Mouse (Mus musculus) adrenal gland, adult 2 months (tissue): ENCODE measurements around the gene Xxylt1. TPM values are rescaled to one million over a fixed set of nuclear protein-coding genes. Genes with fewer than 3 reads are reported as not detected.

ENCODE experiments used
- DNase-seq: peaks from one replicate; pipeline ENCODE4 v3.0.0; 2021
- polyA plus RNA-seq: library from polyadenylated mRNA; depleted of rRNA; stranded (reverse); fragments of >200 nt; gene quantifications from 2 replicates; pipeline ENCODE4 v1.2.3, GENCODE M21; 2012
- total RNA-seq, 2 experiments: library from RNA; stranded (reverse); gene quantifications; 2 replicates each; pipeline ENCODE4 v1.2.3; 2021

The Xxylt1 gene
- total and polyA plus RNA-seq, 3 experiments = 12.7 to 28.9 (median 14.1) TPM

DNA sequence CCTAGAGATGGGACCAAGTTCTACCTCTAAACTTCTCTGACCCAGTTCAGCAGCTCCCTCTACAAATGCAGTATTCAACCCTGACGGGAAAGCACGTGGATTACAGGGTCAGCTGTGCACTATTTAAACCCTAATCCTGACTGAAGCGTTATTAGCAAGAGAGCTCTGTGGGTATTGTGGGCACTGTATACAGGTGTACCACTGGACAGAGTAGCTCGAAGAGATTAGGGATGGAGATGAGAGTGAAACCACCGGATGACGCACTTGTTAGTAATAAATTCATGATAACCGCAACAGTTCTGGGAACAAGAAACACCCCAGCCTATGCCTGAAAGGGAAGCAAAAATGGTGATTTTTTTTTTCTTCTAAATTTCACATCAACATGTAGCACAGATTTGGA lies 57.0 kb downstream of the Xxylt1 start:
- no peak for DNase-seq

DNA sequence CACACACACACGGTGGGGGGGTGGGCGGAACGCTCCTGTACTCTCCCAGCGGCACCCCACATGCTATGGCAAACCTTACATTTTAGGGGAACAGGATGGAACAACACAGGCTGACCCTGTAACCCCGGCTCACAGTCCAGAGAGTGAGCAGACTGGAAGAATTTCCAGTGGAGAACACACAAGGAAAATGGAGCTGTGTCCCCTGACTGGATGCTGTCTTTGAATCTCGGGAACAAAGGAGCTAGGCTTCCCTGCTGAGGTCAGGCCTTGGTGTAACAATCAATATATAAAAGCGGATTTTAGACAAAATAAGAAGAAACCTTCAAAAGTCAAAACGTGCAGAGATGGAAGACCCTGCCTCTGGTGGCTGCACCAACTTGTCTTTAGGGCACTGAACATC lies 57.4 kb downstream of the Xxylt1 start:
- DNase-seq = no peak

DNA sequence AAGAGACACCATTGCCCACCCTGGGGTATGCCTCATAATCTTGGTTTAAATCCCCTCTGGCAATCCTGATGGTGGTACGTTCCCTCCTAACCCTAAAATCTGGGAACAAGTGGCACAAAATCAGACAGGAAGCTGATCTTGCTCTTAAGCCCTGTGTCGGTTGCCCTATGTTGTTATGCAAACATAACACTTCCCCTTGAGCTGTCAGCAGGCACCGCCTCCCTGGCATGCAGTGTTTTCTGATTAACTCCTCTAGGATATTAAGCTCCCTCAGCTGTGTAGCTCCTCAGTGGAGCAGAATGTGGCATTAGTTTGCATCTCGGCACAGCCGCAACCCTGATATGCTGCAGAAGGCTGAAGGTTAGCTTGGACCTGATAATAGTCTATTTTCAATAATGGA lies 58.9 kb downstream of the Xxylt1 start:
- DNase-seq = no peak

DNA sequence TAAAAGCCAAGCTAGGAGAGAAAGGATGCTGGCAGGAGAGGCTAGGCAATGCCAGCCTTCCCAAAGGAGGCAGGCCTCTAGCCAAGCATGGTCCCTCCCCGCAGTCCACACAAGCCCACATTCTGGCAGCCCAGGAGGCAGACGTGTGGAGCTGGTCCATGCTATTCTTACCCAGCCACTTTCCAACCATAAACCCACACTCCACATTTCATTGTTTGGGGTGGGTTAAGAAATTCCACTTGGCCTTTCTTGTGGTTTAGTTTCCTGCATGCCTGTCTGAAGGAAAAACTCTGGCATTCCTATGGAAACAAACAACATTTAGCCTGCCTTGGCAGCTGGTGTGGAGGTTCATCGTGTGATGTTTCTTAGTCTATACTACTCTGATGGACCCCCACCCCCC lies 61.7 kb downstream of the Xxylt1 start:
- no peak for DNase-seq

DNA sequence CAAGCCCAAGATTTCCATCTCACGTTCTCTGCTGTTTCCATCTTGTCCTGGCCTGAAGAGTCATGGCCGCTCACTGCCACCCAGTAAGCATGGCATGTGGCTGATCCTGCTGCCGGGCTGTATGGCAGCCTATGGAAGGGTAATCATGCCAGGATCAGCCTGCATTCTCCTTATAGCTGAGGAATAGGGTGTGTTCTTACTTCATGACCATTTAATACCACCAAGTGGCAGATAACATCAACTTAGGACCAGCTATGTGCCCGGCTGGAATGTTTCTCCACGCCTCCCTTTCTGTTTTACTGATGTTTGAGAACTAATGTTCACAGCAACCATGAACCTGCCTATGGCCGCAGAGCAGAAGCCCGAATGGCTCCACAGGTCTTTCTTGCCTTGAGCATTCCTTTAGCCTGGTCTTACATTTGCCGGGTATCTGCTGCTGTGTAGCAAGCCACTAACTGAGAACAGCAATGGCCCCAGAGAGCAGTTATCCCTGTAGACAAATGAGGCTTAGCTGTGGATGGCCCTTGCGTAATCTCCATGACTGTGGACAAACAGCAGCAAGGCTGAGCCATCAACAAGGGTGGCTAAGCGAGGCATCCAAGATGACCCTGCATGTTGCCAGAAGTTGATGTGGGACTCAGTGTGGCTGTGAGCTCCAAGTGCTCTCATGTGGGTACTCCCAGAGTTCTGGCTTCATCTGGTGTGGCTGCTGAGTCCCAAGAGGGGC lies 63.4 kb downstream of the Xxylt1 start:
- peak; percentile 52 for DNase-seq

DNA sequence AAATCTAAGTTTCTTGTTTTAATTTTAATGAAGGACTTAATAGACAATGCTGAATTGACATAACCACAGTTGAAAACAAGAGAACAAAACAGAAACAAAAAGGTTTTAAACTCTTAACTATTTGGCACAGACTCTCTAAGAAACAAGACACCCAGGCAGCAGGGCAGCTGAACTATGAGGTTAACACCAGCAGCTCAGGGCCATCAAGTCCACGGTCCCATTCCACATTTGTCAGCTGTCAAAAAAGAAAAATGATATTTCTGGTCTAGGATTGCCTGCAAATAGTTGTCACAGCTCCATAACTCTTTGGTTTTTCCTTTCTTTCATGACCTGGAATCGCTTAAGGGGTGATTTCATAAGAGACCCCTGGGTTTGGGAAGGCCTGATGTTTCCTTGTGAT lies 64.6 kb downstream of the Xxylt1 start:
- DNase-seq = no peak

DNA sequence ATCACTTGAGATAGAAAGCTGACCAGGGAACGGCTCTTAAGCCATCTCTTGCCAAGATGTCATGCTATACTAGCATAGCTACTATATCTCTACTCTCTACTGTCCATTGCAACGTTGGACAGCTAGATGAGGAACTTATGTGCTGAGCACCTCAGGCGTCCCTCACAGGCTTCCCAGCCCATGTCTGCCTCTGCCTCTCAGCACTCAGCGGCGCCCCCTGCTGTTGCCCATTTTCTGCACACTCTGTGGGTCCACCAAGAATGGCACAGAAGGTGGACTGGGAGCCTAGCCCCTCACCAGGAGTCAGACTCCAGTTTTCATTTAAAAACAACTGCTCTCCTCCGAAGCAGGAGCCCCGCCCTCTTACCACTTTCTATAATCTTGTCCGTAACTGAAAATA lies 65.1 kb downstream of the Xxylt1 start:
- no peak for DNase-seq

DNA sequence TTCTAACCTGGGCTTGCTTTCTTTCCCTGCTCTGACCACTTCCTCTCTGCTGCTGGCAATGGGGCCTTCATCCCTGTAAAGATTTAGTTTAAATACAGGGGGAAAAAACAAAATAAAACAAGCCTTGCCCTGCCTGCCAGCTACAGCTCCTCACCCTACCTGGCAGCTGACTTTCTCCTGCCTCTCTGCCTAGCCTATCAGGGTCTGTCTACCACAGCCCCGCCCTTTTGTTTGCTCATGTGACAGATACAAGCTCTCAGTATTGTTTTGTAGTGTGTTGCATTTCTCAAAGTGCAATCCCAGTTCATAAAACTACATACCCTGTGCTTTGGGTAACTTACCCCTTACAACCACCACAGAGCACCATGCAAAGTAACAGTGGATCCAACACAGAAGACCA lies 66.0 kb downstream of the Xxylt1 start:
- DNase-seq = no peak

DNA sequence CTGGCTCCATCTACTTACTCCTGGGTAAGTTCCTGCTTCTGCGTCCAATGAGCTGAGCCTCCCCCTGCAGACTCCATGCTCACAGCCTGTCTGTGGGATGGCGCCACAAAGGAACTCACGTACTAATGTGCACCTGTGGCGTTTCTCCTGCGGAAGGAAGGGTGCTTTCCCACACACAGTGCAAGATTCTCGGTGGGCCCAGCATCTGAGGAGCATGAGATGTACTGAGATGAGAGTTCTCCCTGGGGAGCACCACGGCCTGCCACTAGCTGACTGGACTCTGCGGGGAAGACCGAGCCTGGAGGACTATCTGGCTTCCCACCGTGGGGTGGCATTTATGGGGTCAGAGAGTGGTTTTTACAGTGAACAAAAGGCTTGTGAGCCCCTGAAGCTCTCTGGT lies 69.0 kb downstream of the Xxylt1 start:
- DNase-seq = no peak

DNA sequence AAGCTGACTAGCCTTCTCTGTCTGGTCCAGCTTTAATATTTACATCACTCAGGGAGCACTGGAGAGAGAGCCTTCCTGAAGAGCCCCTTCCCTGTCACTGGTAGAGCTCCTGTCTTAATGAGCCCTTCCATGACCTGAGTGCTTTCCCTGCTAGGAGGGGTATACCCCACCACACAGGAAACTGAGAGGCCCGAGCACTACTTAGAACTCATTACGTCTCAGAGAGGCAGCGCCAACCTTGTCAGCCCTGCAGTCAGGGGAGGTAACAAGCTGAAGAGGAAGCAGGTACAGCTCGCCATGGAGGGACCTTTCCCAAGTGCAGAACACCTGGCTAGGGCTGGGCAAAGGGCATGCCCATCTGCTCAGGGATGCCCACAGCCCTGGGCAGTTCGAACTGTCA lies 70.8 kb downstream of the Xxylt1 start:
- no peak for DNase-seq

DNA sequence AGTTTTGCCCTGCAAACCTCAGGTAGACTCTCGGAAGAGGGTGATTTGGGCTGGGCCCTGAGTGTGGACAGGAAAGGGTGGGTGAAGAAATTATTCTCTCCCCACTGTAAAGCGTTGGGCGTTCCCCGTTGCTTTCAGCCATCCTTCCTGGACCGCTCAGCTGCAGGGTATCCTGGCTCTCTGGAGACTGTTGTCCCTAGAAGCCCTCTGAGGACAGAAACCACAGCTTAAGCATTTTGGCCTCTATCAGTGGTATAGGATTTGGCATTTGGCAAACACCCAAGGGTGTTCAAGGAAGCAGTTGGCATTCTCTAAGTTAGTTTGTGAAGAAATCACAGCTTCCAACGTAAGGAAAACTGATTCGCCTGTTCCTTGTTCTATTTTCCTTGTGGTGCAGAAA lies 72.9 kb downstream of the Xxylt1 start:
- DNase-seq = no peak

DNA sequence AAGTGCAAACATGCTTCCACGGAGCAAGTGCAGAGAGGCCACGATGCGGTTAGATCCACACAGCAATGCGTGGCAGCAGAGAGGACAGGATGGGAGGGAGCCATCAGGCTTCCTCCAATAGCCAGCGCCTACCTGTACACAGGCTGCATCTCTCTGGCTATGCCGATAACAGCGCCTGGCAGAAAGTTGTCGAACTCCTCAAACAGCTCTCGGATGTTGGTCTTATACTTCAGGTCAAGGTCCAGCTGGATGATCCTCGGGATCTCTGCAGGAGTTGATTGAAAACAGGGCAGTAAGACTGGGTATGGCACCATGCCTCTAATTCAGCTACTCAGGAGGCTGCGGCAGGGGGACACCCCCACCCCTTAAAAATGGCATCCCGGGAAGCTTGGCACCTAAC lies 73.7 kb downstream of the Xxylt1 start:
- DNase-seq = no peak

DNA sequence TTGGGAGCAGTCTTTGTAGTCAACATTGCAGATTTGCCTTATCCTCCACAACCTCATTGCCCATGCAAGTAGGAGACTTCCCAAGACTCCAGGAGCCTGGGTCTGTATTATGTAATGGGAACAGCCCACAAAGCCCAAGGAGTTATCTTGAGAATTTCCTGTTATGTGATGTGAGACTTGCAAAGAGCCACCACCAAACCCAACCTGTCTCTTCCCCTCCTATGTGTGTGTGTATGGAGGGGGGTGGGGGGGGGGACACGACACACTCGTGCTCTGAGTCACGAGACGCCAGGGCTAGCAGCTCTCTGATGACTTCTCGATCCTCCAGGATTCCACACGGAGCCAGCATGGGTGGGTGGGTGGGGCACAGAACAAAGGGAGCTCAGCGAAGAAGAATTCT lies 75.5 kb downstream of the Xxylt1 start:
- DNase-seq = no peak

DNA sequence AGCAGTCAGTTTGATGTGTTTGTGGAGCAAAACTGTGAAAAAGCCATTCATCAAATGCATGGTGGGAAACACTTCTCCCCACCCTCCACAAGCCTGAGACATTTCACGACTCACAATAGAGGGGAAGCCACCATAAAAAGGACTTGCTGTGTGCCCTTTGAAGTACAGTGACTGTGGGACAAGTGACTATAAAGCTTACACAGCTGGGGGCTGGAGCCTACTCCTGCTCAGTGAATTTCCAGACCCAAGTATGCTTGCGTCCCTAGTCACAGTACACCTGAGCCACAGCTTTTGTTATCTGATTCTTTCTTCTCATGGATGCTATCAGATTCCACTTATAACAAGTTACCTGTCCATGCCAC lies 76.9 kb downstream of the Xxylt1 start:
- DNase-seq = no peak

DNA sequence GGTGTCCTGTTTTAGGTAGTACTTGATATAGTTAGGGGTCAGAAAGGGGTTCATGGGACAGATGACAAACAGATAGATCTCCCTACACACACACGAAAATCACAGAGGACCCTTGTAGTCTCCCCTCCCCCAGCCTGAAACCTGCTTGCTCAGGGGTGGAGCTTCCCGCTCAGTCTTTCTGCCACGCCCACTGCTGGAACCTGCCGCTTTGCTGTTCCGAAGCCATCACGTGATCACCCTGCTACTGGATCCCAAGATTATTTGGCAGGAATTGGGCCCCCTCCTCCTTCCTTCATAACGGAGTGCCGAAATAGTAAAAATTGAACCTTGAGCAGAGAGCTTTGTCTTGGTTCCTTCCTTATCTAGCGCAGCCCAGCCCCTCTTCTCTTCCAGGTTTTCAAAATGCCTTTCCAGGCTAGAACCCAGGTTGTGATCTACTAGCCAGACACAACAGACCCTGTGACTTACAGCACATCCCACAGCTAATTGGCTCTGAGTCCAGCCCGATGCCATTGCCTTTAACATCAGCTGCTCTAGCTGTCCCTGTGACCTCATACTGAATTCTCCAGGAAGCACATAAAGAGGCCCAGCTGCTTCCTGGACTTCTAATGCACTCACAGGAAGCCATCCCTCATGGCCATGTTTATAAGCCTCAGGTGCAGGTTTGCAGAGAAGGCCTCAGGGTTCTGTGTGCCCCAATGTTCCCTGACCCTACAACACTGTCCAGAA lies 77.5 kb downstream of the Xxylt1 start:
- peak; percentile 54 for DNase-seq

DNA sequence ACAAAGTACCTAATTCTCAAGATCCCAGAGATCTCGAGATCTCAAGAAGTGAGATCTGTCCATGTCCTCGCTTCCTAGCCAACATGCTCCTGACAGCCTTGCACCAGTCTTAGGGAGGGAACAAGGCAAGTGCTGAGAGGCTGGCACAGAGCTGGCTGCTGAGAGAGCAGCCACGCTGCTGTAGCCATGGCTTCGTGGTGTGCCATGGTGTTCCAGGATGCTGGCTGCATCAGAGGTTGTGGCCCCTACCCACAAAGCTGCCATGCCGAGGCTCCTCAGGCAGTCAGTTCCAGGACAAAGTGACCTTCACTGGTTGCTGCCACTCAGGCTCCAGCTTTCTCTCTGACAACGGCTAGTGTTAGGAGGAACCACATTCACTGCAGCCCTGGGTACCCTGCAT lies 78.3 kb downstream of the Xxylt1 start:
- no peak for DNase-seq

DNA sequence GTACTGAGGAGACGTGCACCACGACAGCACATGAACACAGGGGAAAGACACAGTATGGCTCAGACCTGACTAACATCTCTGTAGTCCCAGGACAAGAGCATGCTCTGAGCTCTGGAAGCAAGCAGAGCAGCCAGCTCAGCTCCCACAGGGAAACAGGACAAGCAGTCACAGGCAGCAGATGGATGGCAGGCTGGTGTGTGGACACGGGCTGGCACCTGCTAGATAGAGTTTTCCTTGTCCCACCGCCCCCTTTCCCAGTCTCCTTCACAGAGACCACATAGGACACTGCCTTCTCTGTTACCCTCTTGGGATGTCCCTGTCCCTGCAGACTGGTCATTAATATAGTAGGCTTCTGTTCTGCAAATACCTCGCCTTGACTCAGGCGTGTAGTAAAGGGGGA lies 79.1 kb downstream of the Xxylt1 start:
- no peak for DNase-seq

DNA sequence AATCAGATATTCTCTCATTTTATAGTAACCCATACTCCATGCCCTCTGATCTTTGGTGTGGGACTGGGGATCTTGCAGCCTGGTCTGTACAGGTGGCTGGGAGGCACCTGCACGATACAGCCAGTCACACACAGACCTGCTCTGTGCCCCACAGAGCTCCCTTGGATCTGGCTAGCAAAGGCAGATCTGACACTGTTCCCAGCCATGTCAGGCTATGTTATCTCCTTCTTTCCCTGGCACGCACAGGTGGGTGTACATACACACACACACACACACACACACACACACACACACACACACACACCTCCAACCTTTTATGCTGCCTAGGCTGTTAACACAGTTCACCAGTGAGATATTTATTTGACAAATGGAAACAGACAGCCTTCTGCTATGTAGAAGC lies 82.5 kb downstream of the Xxylt1 start:
- DNase-seq = no peak

DNA sequence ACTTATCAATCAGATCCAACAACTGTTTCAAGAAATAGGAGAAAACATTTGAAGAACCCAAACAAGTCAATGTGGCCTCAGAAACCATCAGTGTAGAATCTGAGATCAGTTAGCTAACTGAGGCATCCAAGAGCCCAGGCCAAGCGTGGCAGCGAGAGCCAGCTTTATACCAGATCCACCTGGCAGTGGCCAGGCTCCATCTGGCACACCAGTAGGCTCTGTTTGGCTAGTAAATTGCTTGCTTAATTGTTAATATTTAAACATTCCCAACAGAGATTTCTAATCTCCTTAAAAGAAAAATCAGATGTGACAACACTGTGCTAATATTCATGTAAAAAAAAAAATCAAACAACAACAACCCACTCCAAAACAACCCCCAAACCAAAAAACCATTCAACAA lies 83.2 kb downstream of the Xxylt1 start:
- DNase-seq = no peak

DNA sequence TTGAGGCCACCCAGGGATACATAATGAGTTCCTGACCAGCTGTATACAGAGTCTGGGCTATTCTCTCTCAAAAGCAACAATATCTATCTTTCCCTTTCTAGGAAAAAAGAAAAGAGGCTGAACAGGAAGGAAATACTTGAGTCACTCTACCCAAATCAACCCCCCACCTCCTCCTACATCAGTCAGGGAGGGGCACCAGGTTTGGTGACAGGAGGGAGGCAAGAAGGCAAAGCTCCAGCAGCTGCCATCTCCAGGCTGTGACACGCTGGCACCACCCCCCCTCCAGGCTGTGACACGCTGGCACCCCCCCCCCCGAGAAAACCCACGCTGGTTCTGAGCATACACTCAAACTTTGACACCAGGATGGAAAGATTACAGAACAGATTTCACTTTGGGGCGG lies 85.8 kb downstream of the Xxylt1 start:
- DNase-seq = no peak

DNA sequence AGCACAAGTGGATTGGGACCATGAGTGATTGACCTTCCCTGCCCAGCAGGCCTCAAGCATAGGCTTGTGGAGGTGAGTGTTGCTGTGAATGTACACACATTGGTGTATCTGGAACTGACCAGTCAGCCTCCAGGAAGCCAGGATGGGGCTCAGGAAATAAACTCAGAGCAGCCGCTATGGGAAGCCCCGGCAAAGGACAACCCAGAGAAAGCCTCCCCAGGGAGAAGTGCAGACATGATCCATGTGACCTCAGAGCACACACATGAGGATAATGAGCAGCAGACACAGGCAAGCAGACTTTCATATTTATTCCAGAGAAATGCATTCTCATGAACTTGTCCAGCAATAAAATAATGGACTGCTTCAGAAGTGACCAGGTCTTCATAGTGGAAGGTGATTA lies 86.4 kb downstream of the Xxylt1 start:
- DNase-seq = no peak

DNA sequence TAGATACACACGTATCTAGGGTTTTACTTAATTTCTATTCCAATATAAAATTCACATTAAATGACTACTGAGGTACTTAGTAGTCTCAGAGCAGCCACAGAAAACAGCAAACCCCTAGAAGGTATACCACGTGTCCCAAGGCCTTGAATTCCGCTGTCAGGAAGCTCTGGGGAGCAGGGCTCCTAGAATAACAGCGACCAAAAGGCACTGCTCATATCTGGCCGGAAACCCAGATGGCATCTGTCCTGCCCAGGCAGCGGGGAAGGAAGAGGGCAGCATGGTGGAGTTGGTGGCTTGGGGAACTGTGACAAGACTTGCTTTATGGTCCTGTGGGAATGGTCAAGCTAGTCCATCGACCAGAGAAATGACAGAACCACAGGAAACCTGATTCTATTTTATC lies 86.9 kb downstream of the Xxylt1 start:
- DNase-seq = no peak

DNA sequence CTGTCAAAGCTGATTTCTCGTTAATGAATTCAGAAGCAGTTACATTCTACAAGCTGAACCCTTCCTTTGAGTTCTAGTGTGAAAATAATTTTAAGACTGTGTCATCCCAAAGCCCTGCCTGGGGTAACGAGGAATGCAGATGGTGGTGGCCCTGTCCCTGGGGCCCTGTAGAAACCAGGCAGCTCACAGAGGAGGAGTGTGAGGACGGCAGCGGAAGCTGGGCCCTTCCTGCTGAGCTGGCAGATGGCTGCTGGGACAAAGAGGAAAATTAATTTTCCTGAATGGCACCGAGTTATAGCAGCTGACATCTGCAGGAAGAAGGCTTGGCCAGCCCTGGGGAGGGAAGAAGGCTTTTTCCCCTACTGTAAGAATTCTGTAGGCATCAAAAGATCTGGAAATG lies 88.7 kb downstream of the Xxylt1 start:
- no peak for DNase-seq

DNA sequence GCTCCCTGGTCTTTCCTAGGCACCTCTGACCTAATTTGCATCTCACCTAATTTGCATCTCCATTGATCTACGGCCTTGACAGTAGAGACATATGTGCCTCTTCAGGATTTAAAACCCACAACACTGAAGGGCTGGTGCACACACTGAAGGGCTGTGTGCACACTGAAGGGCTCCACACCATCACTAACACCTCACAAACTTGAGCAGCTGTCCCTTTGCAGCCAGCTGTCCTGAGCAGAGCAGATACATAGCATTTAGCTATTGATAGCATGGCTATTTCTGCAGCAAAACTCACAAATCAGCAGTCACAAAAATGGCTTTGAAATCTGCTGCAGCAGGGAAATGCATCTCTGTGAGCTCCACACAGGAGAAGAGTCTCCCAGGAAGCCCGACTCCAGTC lies 90.6 kb downstream of the Xxylt1 start:
- no peak for DNase-seq
